Mouse (Mus musculus) forebrain, embryonic 11.5 days (tissue): ENCODE measurements around the gene Dctn5. TPM values are rescaled to one million over a fixed set of nuclear protein-coding genes. Genes with fewer than 3 reads are reported as not detected.

Experiments used
- ATAC-seq: fragments of 200-750 bp; cut with Nextera tagmentation; replicated peaks from 2 replicates; pipeline ENCODE4 v1.8.0; 2017; ENCODE audit warnings: moderate TSS enrichment; ENCODE audit not compliant: low FRiP score
- DNase-seq: peaks from one replicate; pipeline ENCODE4 v3.0.0-alpha.2; 2017; ENCODE audit warnings: low spot score
- H3K27ac ChIP-seq: fragments of 300-500 bp; sonication (generic); 2 replicates; pipeline ENCODE4 v1.5.1; 2014; ENCODE audit warnings: low read depth, low read length
- H3K27me3 ChIP-seq: fragments of 300-500 bp; sonication (generic); 2 replicates; pipeline ENCODE4 v1.6.1; 2014; ENCODE audit warnings: mild to moderate bottlenecking, low read length, mixed read lengths; ENCODE audit not compliant: control insufficient read depth, insufficient read depth
- H3K36me3 ChIP-seq: fragments of 300-500 bp; sonication (generic); 2 replicates; pipeline ENCODE4 v1.6.1; 2014; ENCODE audit warnings: mild to moderate bottlenecking, low read length, moderate library complexity, mixed read lengths; ENCODE audit not compliant: control insufficient read depth, insufficient read depth
- H3K4me1 ChIP-seq: fragments of 300-500 bp; sonication (generic); replicated peaks from 2 replicates; pipeline ENCODE4 v1.6.1; 2014; ENCODE audit warnings: low read length, mixed read lengths; ENCODE audit not compliant: control insufficient read depth, insufficient read depth
- H3K4me2 ChIP-seq: fragments of 300-500 bp; sonication (generic); 2 replicates; pipeline ENCODE4 v1.6.1; 2014; ENCODE audit warnings: low read depth, mild to moderate bottlenecking, low read length, moderate library complexity, mixed read lengths; ENCODE audit not compliant: severe bottlenecking
- H3K4me3 ChIP-seq: fragments of 300-500 bp; sonication (generic); 2 replicates; pipeline ENCODE4 v1.5.1; 2014; ENCODE audit warnings: low read depth, low read length
- H3K9ac ChIP-seq: fragments of 300-500 bp; sonication (generic); 2 replicates; pipeline ENCODE4 v1.6.1; 2014; ENCODE audit warnings: low read length
- H3K9me3 ChIP-seq: fragments of 300-500 bp; sonication (generic); 2 replicates; pipeline ENCODE4 v1.6.1; 2016; ENCODE audit warnings: low read length, mixed read lengths; ENCODE audit not compliant: control insufficient read depth
- WGBS: fragments of 180-500 bp; shearing (Covaris S2); extraction: QIAGEN DNeasy Blood & Tissue Kit; methylation state at CpG from one replicate; pipeline ENCODE4 v1.1.7; 2014; 5-methylcytosine and 5-hydroxymethylcytosine counted together
- polyA plus RNA-seq: library from polyadenylated mRNA; unstranded; fragments of >200 nt; fragmentation: Nextera tagmentation; extraction: Ambion mirVana; gene quantifications from 2 replicates; pipeline ENCODE4 v1.2.1, GENCODE M21; 2014

Gene Dctn5
- polyA plus RNA-seq, 1 experiment from 2014 or later, result 126 TPM

DNA sequence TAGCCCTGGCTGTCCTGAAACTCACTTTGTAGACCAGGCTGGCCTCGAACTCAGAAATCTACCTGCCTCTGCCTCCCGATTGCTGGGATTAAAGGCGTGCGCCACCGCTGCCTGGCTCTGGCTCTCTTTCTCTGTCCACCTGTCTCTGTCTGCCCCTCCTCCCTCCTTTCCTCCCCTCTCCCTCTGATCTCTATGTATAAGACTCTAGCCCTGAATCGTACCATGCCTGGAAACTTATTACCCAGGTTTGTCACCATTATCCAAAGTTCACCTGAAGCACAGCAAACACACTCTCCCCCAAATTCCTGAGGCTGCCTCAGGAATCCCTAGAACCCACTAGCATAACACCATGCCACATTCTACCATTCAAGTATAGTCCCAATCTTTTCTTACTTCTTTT, 24.6 kb upstream of the Dctn5 start:
- ATAC-seq (no peak), DNase-seq (no peak)
- no peaks in the 10 kb centered on the region for H3K27me3 ChIP-seq
- no peak overlapping the region for H3K4me2 ChIP-seq
- no peaks in the 10 kb centered on the region for H3K4me1 ChIP-seq
- 0 out of 2 replicates have a peak, but pooled peaks cover 3% of the 10 kb centered on the region for H3K36me3 ChIP-seq
- 96% methylated on average over 6 of the region's 6 CpGs for WGBS
- H3K9me3 ChIP-seq, result no peaks in the 10 kb centered on the region
- no peak overlapping the region for H3K9ac ChIP-seq
- no peak overlapping the region for H3K27ac ChIP-seq
- H3K4me3 ChIP-seq, result no peak overlapping the region

DNA sequence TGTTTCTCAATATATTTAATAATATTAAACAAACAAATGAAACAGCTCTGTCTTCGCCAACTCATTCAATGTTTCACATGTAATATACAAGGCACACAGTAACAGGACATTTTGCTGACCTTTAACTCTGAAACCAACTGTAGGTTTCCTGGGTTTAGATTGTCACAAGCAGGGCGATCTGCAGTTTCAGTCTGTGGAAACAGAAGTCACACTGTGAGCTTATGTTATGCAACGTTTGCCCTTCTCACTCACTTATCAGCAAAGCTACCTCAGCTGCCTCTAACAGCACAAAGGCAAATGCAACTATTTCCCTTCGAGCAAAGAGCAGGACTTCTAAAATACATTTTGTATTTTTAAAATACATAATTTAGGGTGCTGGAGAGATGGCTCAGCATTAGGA, 9.3 kb upstream of the Dctn5 start:
- Histone ChIP-seq H3K4me3 (no peak overlapping the region), H3K36me3 (no peaks in the 10 kb centered on the region; the same call in 1 of the 2 replicates), H3K4me1 (no peaks in the 10 kb centered on the region), H3K9ac (no peak overlapping the region), H3K9me3 (no peaks in the 10 kb centered on the region), H3K27me3 (no peaks in the 10 kb centered on the region), H3K4me2 (no peak overlapping the region), H3K27ac (no peak overlapping the region)
- WGBS, result 92% methylated on average over 4 of the region's 4 CpGs
- DNase-seq (no peak), ATAC-seq (no peak)

DNA sequence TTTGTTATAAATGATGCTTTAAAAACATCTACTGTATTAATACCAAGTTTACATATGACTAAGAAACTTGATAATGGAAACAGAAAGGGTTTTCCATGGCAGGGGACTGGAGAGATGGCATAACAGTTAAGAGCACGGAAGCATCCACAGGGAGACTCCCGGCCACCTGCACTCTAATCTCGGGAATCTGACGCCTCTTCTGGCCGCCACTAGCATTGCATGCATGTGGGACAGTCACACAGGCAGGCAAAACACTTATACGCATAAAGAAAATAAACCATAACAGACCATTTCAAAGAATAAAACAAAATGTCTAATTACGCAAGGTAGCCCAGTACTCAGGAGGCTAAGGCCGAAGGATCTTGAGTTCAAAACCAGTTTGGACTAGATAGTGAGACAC, 7.2 kb upstream of the Dctn5 start:
- DNase-seq (peak; percentile 53), ATAC-seq (no peak)
- WGBS, result 80% methylated on average over 8 of the region's 8 CpGs
- Histone ChIP-seq H3K27ac (no peak overlapping the region), H3K4me3 (no peak overlapping the region), H3K36me3 (no peaks in the 10 kb centered on the region; the same call in 1 of the 2 replicates), H3K4me1 (no peaks in the 10 kb centered on the region), H3K9ac (no peak overlapping the region), H3K4me2 (no peak overlapping the region), H3K27me3 (no peaks in the 10 kb centered on the region), H3K9me3 (no peaks in the 10 kb centered on the region)

DNA sequence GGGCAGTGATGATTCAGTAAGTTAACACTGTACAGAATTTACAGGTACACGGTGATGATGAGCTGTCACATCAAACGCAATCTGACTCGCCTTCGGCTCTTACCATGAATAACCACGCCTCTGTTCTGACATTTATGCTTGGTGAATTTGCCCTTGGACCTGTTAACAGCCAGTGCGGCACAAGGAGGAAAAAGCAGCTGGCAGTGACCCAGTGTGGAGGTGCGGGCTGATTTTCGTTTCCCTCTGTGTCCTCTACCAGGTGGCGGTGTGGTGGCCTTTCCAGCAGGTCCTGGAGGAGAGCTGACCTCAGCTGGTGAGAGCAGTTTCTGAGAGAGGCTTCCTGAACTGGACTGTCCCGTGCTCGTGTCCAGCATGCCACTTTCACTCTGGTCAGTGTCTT, 5.9 kb upstream of the Dctn5 start:
- Histone ChIP-seq H3K4me2 (no peak overlapping the region), H3K4me3 (no peak overlapping the region), H3K9ac (no peak overlapping the region), H3K9me3 (no peaks in the 10 kb centered on the region), H3K4me1 (no peaks in the 10 kb centered on the region), H3K27me3 (no peaks in the 10 kb centered on the region), H3K27ac (no peak overlapping the region), H3K36me3 (no peaks in the 10 kb centered on the region)
- WGBS, result 95% methylated on average over 11 of the region's 11 CpGs
- DNase-seq (no peak), ATAC-seq (no peak)

DNA sequence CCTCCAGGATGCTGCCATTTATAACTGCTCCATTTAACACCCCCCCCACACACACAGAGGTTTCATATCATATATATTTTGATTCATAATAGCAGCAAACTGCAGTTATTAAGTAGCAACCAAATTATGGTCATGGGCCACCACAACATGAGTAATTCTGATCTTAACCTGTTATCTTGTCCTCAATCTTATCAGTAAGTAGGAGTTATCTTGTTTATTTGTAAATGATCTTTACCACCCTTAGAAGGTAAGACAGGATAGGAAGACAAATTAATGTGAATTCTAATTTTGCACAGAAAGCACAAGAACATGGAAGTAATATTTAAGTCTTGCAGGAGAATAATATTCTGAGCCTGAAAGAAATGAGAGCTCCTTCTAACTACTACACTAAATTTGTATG, 1.0 kb upstream of the Dctn5 start:
- Histone ChIP-seq H3K27ac (no peak overlapping the region), H3K36me3 (peaks cover 2% of the 10 kb centered on the region; the same call in 1 of the 2 replicates), H3K9me3 (no peaks in the 10 kb centered on the region), H3K9ac (peak overlapping the region; percentile 87), H3K4me2 (peak overlapping the region; percentile 80), H3K4me3 (peak overlapping the region; percentile 86), H3K4me1 (no peaks in the 10 kb centered on the region; the same call in 1 of the 2 replicates), H3K27me3 (no peaks in the 10 kb centered on the region)
- no peak for DNase-seq
- ATAC-seq, result no peak

DNA sequence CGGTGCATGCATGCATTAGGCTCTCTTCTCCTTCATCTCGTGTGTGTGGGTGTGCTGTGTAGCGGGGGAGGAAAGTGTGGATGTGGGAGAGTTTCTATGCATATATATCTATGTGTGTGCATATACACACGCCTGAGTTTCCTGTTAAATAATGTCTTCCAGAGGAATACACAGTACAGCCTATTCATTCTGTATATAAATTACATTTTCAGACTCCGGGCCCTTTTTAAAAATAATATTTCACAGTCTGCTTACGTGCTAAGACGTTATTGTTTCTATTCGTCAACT, 441 bp downstream of the Dctn5 start:
- Histone ChIP-seq H3K4me2 (peak overlapping the region; percentile 68), H3K27me3 (no peaks in the 10 kb centered on the region), H3K4me1 (no peaks in the 10 kb centered on the region; the same call in 1 of the 2 replicates), H3K9me3 (no peaks in the 10 kb centered on the region), H3K27ac (no peak overlapping the region), H3K9ac (peak overlapping the region; percentile 87), H3K4me3 (peak overlapping the region; percentile 86), H3K36me3 (peaks cover 2% of the 10 kb centered on the region; the same call in 1 of the 2 replicates)
- ATAC-seq (no peak), DNase-seq (no peak)
- 21% methylated on average over 8 of the region's 8 CpGs for WGBS

DNA sequence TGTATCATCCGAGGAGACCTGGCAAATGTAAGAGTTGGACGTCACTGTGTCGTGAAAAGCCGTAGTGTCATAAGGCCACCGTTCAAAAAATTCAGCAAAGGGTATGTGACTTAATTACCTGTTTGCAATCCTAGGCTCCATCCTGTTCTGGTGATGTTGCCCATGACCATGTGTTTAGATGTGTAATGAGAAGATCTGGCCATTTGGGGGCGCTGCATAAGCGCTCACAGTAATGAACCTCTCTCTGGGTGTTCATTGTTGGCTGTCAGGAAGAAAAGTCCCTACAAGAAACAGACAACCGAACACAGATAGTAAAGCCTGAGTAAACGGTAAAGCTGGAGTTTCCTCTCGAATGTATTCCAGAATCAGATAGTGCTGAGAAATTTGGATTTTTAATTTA, 2.2 kb downstream of the Dctn5 start:
- Histone ChIP-seq H3K4me2 (no peak overlapping the region), H3K36me3 (peaks cover 2% of the 10 kb centered on the region; the same call in 1 of the 2 replicates), H3K27ac (no peak overlapping the region), H3K9ac (no peak overlapping the region), H3K4me3 (no peak overlapping the region), H3K4me1 (no peaks in the 10 kb centered on the region; the same call in 1 of the 2 replicates), H3K9me3 (no peaks in the 10 kb centered on the region), H3K27me3 (no peaks in the 10 kb centered on the region)
- ATAC-seq, result no peak
- 73% methylated on average over 10 of the region's 10 CpGs for WGBS
- no peak for DNase-seq

DNA sequence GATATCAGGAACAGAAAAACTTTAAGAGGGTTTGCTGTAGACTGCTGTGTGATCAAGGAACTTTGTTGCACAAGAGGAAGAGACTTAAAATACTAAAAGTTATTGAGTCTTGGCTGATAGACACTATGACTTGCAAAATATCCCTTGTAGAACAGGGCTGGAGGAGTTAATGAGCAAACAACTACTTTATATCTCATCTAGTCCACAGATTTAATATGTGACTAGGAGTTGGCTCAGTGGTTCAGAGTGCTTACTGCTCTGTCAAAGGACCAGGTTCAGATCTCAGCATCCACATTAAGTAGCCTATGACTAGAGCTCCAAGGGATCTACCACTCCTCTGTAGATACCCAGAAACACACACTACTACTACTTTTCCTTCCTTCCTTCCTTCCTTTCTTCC, 4.2 kb downstream of the Dctn5 start:
- ATAC-seq (no peak), DNase-seq (no peak)
- Histone ChIP-seq H3K4me1 (no peaks in the 10 kb centered on the region; the same call in 1 of the 2 replicates), H3K36me3 (peaks cover 2% of the 10 kb centered on the region; the same call in 1 of the 2 replicates), H3K4me3 (no peak overlapping the region), H3K4me2 (no peak overlapping the region), H3K27me3 (no peaks in the 10 kb centered on the region), H3K27ac (no peak overlapping the region), H3K9ac (no peak overlapping the region), H3K9me3 (no peaks in the 10 kb centered on the region)

DNA sequence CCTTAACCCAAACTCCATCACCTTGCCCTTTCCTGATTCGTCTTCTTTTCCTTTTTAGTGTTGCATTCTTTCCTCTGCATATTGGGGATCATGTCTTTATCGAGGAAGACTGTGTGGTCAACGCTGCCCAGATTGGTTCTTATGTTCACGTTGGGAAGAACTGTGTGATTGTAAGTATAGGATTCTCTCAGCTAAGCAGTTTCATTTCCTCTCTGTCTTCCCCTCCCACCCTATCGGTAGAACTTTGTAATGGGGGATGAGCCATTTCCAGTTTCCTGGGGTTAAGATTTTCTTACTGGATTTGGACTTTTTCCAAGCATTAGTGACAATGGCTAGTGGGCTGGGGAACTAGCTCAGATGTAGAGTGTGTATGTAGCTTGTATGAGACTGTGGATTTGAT, 5.3 kb downstream of the Dctn5 start:
- ATAC-seq (no peak), DNase-seq (no peak)
- peaks cover 2% of the 10 kb centered on the region; the same call in 1 of the 2 replicates for H3K36me3 ChIP-seq
- 90% methylated on average over 5 of the region's 5 CpGs for WGBS
- H3K27me3 ChIP-seq, result no peaks in the 10 kb centered on the region
- no peak overlapping the region for H3K4me2 ChIP-seq
- no peaks in the 10 kb centered on the region for H3K9me3 ChIP-seq
- no peak overlapping the region for H3K9ac ChIP-seq
- H3K27ac ChIP-seq, result no peak overlapping the region
- no peaks in the 10 kb centered on the region; the same call in 1 of the 2 replicates for H3K4me1 ChIP-seq
- no peak overlapping the region for H3K4me3 ChIP-seq
